Mouse (Mus musculus) forebrain, embryonic 16.5 days (tissue): ENCODE measurements around the gene Casp1. TPM values are rescaled to one million over a fixed set of nuclear protein-coding genes. Genes with fewer than 3 reads are reported as not detected.

Experiments used
- ATAC-seq: fragments of 200-750 bp; cut with Nextera tagmentation; 2 replicates; pipeline ENCODE4 v1.8.0; 2017; ENCODE audit warnings: mild to moderate bottlenecking, moderate library complexity
- H3K27ac ChIP-seq: fragments of 300-500 bp; sonication (generic); 2 replicates; pipeline ENCODE4 v1.5.1; 2014; ENCODE audit warnings: low read length, control low read depth
- H3K27me3 ChIP-seq: fragments of 300-500 bp; sonication (generic); replicated peaks from 2 replicates; pipeline ENCODE4 v1.6.1; 2014; ENCODE audit warnings: low read length; ENCODE audit not compliant: control insufficient read depth, insufficient read depth
- H3K36me3 ChIP-seq: fragments of 300-500 bp; sonication (generic); 2 replicates; pipeline ENCODE4 v1.6.1; 2014; ENCODE audit not compliant: control insufficient read depth, insufficient read depth
- H3K4me1 ChIP-seq: fragments of 300-500 bp; sonication (generic); replicated peaks from 2 replicates; pipeline ENCODE4 v1.6.1; 2014; ENCODE audit warnings: low read length; ENCODE audit not compliant: control insufficient read depth, insufficient read depth
- H3K4me2 ChIP-seq: fragments of 300-500 bp; sonication (generic); 2 replicates; pipeline ENCODE4 v1.6.1; 2014; ENCODE audit warnings: mild to moderate bottlenecking, low read length, control low read depth
- H3K4me3 ChIP-seq: fragments of 300-500 bp; sonication (generic); replicated peaks from 2 replicates; pipeline ENCODE4 v1.5.1; 2014; ENCODE audit warnings: mild to moderate bottlenecking, low read length, control low read depth
- H3K9ac ChIP-seq: fragments of 300-500 bp; sonication (generic); replicated peaks from 2 replicates; pipeline ENCODE4 v1.6.1; 2014; ENCODE audit warnings: low read depth, low read length, control low read depth
- H3K9me3 ChIP-seq: fragments of 300-500 bp; sonication (generic); 2 replicates; pipeline ENCODE4 v1.6.1; 2016; ENCODE audit warnings: low read length; ENCODE audit not compliant: control insufficient read depth
- WGBS: fragments of 180-500 bp; shearing (Covaris S2); extraction: QIAGEN DNeasy Blood & Tissue Kit; methylation state at CpG from one replicate; pipeline ENCODE4 v1.1.7; 2014; 5-methylcytosine and 5-hydroxymethylcytosine counted together
- polyA plus RNA-seq: library from polyadenylated mRNA; unstranded; fragments of >200 nt; fragmentation: Nextera tagmentation; extraction: Ambion mirVana; gene quantifications from 2 replicates; pipeline ENCODE4 v1.2.1, GENCODE M21; 2015

Gene Casp1
- polyA plus RNA-seq, 1 experiment from 2014 or later = 0.42 TPM

- ATAC-seq = no peak
- H3K36me3 ChIP-seq = no peaks in the 10 kb centered on the region
- H3K4me3 ChIP-seq = no peak within 1 kb of the TSS
- H3K27ac ChIP-seq = no peak within 1 kb of the TSS
- H3K9ac ChIP-seq = no peak within 1 kb of the TSS
- H3K27me3 ChIP-seq = no peaks in the 10 kb centered on the region
- H3K9me3 ChIP-seq = no peaks in the 10 kb centered on the region
- H3K4me1 ChIP-seq = no peaks in the 10 kb centered on the region
- no peak within 1 kb of the TSS for H3K4me2 ChIP-seq
- WGBS = 83% methylated on average over 5 of the region's 5 CpGs
Measured at GRCm38 (mm10) chr9:5308561-5308960, 10.2 kb downstream of the Casp1 start, which contains the start of gene Casp4. Casp4 (plus strand) TSS chr9:5308828.

- H3K27ac ChIP-seq = no peak overlapping the region
- no peaks in the 10 kb centered on the region for H3K27me3 ChIP-seq
- no peaks in the 10 kb centered on the region for H3K36me3 ChIP-seq
- ATAC-seq = no peak
- no peak overlapping the region for H3K4me3 ChIP-seq
- H3K9me3 ChIP-seq = no peaks in the 10 kb centered on the region
- H3K4me1 ChIP-seq = no peaks in the 10 kb centered on the region
- no peak overlapping the region for H3K4me2 ChIP-seq
- H3K9ac ChIP-seq = no peak overlapping the region
Measured at GRCm38 (mm10) chr9:5310112-5310511, 11.8 kb downstream of the Casp1 start.

- H3K4me2 ChIP-seq = no peak overlapping the region
- H3K4me1 ChIP-seq = no peaks in the 10 kb centered on the region
- no peaks in the 10 kb centered on the region for H3K9me3 ChIP-seq
- no peaks in the 10 kb centered on the region for H3K36me3 ChIP-seq
- H3K27me3 ChIP-seq = no peaks in the 10 kb centered on the region
- no peak overlapping the region for H3K27ac ChIP-seq
- no peak for ATAC-seq
- H3K4me3 ChIP-seq = no peak overlapping the region
- 72% methylated on average over 4 of the region's 4 CpGs for WGBS
- no peak overlapping the region for H3K9ac ChIP-seq
Measured at GRCm38 (mm10) chr9:5311435-5311834, 13.1 kb downstream of the Casp1 start.

GRCm38 (mm10) chr9:5328204-5328603 lies 29.9 kb downstream of the Casp1 start:
- Histone ChIP-seq H3K9ac (no peak overlapping the region), H3K4me2 (no peak overlapping the region), H3K4me3 (no peak overlapping the region), H3K4me1 (no peaks in the 10 kb centered on the region), H3K27ac (no peak overlapping the region), H3K27me3 (no peaks in the 10 kb centered on the region), H3K9me3 (no peaks in the 10 kb centered on the region), H3K36me3 (no peaks in the 10 kb centered on the region)
- WGBS = 82% methylated on average over 3 of the region's 3 CpGs
- no peak for ATAC-seq

- Histone ChIP-seq H3K27ac (no peak overlapping the region), H3K4me3 (no peak overlapping the region), H3K36me3 (no peaks in the 10 kb centered on the region), H3K9me3 (no peaks in the 10 kb centered on the region), H3K4me2 (no peak overlapping the region), H3K9ac (no peak overlapping the region), H3K4me1 (no peaks in the 10 kb centered on the region), H3K27me3 (no peaks in the 10 kb centered on the region)
- ATAC-seq = no peak
Measured at GRCm38 (mm10) chr9:5332441-5332840, 34.1 kb downstream of the Casp1 start.

- Histone ChIP-seq H3K4me1 (no peaks in the 10 kb centered on the region), H3K36me3 (no peaks in the 10 kb centered on the region), H3K9me3 (no peaks in the 10 kb centered on the region), H3K4me3 (no peak overlapping the region), H3K27ac (no peak overlapping the region), H3K4me2 (no peak overlapping the region), H3K27me3 (no peaks in the 10 kb centered on the region), H3K9ac (no peak overlapping the region)
- 96% methylated on average over 1 of the region's 1 CpGs for WGBS
- no peak for ATAC-seq
Measured at GRCm38 (mm10) chr9:5333422-5333821, 35.1 kb downstream of the Casp1 start.

- Histone ChIP-seq H3K9ac (no peak overlapping the region), H3K4me3 (no peak overlapping the region), H3K27me3 (no peaks in the 10 kb centered on the region), H3K4me1 (no peaks in the 10 kb centered on the region), H3K27ac (no peak overlapping the region), H3K4me2 (no peak overlapping the region), H3K9me3 (no peaks in the 10 kb centered on the region), H3K36me3 (no peaks in the 10 kb centered on the region)
- ATAC-seq = no peak
- WGBS = 83% methylated on average over 1 of the region's 1 CpGs
Measured at GRCm38 (mm10) chr9:5343092-5343491, 44.8 kb downstream of the Casp1 start.

GRCm38 (mm10) chr9:5344090-5344489 lies 45.8 kb downstream of the Casp1 start:
- no peak for ATAC-seq
- Histone ChIP-seq H3K4me3 (no peak overlapping the region), H3K9me3 (no peaks in the 10 kb centered on the region), H3K9ac (no peak overlapping the region), H3K27me3 (no peaks in the 10 kb centered on the region), H3K4me2 (no peak overlapping the region), H3K27ac (no peak overlapping the region), H3K36me3 (no peaks in the 10 kb centered on the region), H3K4me1 (no peaks in the 10 kb centered on the region)
- 94% methylated on average over 4 of the region's 4 CpGs for WGBS

GRCm38 (mm10) chr9:5345291-5345898 lies 47.1 kb downstream of the Casp1 start, which contains the start of gene Casp12:
Casp12 (plus strand) TSS chr9:5345430.
- Histone ChIP-seq H3K27ac (no peak within 1 kb of the TSS), H3K4me3 (no peak within 1 kb of the TSS)

GRCm38 (mm10) chr9:5347381-5347780 lies 49.1 kb downstream of the Casp1 start:
- Histone ChIP-seq H3K9me3 (no peaks in the 10 kb centered on the region), H3K4me3 (no peak overlapping the region), H3K4me1 (no peaks in the 10 kb centered on the region), H3K9ac (no peak overlapping the region), H3K4me2 (no peak overlapping the region), H3K27ac (no peak overlapping the region), H3K36me3 (no peaks in the 10 kb centered on the region), H3K27me3 (no peaks in the 10 kb centered on the region)
- ATAC-seq = no peak
- WGBS = 84% methylated on average over 4 of the region's 4 CpGs

More at GRCm38 (mm10) chr9:5345291-5345898, 47.1 kb downstream of the Casp1 start, which contains the start of gene Casp12:
- Histone ChIP-seq H3K27me3 (no peaks in the 10 kb centered on the region), H3K4me2 (no peak within 1 kb of the TSS), H3K36me3 (no peaks in the 10 kb centered on the region), H3K4me1 (no peaks in the 10 kb centered on the region), H3K9me3 (no peaks in the 10 kb centered on the region), H3K9ac (no peak within 1 kb of the TSS)
- WGBS = 79% methylated on average over 4 of the region's 4 CpGs
- ATAC-seq = no peak
